Mouse (Mus musculus) small intestine, adult 2 months (tissue): ENCODE data around the gene Nrg3.

Source experiments
- CTCF ChIP-seq: fragments of 200-500 bp; IDR thresholded peaks from 2 replicates; pipeline ENCODE4 v1.5.1; 2012; ENCODE audit warnings: low read depth, mild to moderate bottlenecking, control low read depth, inconsistent platforms, low read length, moderate library complexity, mixed read lengths; ENCODE audit not compliant: insufficient replicate concordance, insufficient read length; ENCODE audit errors: extremely low read depth
- POLR2A ChIP-seq: fragments of 200-500 bp; IDR thresholded peaks from 2 replicates; pipeline ENCODE4 v1.6.1; 2012; ENCODE audit warnings: low read depth, mild to moderate bottlenecking, control low read depth, inconsistent platforms, low read length, moderate library complexity

GRCm38 (mm10) chr14:38444788-38445187 lies 1028.1 kb downstream of the Nrg3 start:
- TF ChIP-seq POLR2A (no peak), CTCF (no peak)
